Mouse (Mus musculus) urinary bladder, postnatal 14 days (tissue): ENCODE results near the gene Mllt1.
"Not testable (repeated sequence)": the region's sequence is repeated elsewhere in the genome, so short reads cannot be mapped to it uniquely, and the experiment has no call there.

Experiments
- DNase-seq: peaks from one replicate; pipeline ENCODE4 v3.0.0; 2021; ENCODE audit warnings: low spot score

Gene Mllt1

GRCm38 (mm10) chr17:56934545-56935330, 477 bp downstream of the Mllt1 start:
- no peak for DNase-seq

- no peak for DNase-seq
Measured at GRCm38 (mm10) chr17:56933395-56933794, 1.8 kb downstream of the Mllt1 start.

- no peak for DNase-seq
Measured at GRCm38 (mm10) chr17:56930026-56930425, 5.2 kb downstream of the Mllt1 start.

- DNase-seq: no peak
Measured at GRCm38 (mm10) chr17:56929530-56929929, 5.7 kb downstream of the Mllt1 start.

- no peak for DNase-seq
Measured at GRCm38 (mm10) chr17:56929101-56929500, 6.1 kb downstream of the Mllt1 start.

- no peak for DNase-seq
Measured at GRCm38 (mm10) chr17:56925998-56926397, 9.2 kb downstream of the Mllt1 start.

- DNase-seq: no peak
Measured at GRCm38 (mm10) chr17:56919725-56920124, 15.5 kb downstream of the Mllt1 start.

GRCm38 (mm10) chr17:56917166-56917565, 18.0 kb downstream of the Mllt1 start:
- no peak for DNase-seq

- no peak for DNase-seq
Measured at GRCm38 (mm10) chr17:56913444-56913843, 21.8 kb downstream of the Mllt1 start.

- no peak for DNase-seq
Measured at GRCm38 (mm10) chr17:56913023-56913422, 22.2 kb downstream of the Mllt1 start.

GRCm38 (mm10) chr17:56909764-56910163, 25.5 kb downstream of the Mllt1 start:
- not testable (repeated sequence) for DNase-seq

- peak; percentile 55 for DNase-seq
Measured at GRCm38 (mm10) chr17:56907887-56908286, 27.3 kb downstream of the Mllt1 start.

- peak; percentile 94 for DNase-seq
Measured at GRCm38 (mm10) chr17:56907096-56907495, 28.1 kb downstream of the Mllt1 start.

GRCm38 (mm10) chr17:56906166-56906565, 29.0 kb downstream of the Mllt1 start:
- no peak for DNase-seq

- DNase-seq: no peak
Measured at GRCm38 (mm10) chr17:56902698-56903097, 32.5 kb downstream of the Mllt1 start.

- peak; percentile 88 for DNase-seq
Measured at GRCm38 (mm10) chr17:56897630-56898195, 37.5 kb downstream of the Mllt1 start.

- DNase-seq: no peak
Measured at GRCm38 (mm10) chr17:56896513-56897129, 38.6 kb downstream of the Mllt1 start.

- no peak for DNase-seq
Measured at GRCm38 (mm10) chr17:56895368-56895918, 39.8 kb downstream of the Mllt1 start.

GRCm38 (mm10) chr17:56890018-56890417, 45.2 kb downstream of the Mllt1 start:
- no peak for DNase-seq

- no peak for DNase-seq
Measured at GRCm38 (mm10) chr17:56888050-56888449, 47.2 kb downstream of the Mllt1 start.

GRCm38 (mm10) chr17:56884809-56885208, 50.4 kb downstream of the Mllt1 start:
- no peak for DNase-seq

GRCm38 (mm10) chr17:56884331-56884730, 50.9 kb downstream of the Mllt1 start:
- peak; percentile 51 for DNase-seq

- DNase-seq: peak; percentile 32
Measured at GRCm38 (mm10) chr17:56883612-56884011, 51.6 kb downstream of the Mllt1 start.
